Mouse (Mus musculus) CD4-positive, CD25-positive, alpha-beta regulatory T cell, adult 2 months (primary cell): ENCODE results near the gene Zbtb4.

Experiments
- DNase-seq: peaks from one replicate; pipeline ENCODE4 v3.0.0-alpha.2; 2012; ENCODE audit warnings: low read depth, low spot score

Zbtb4 gene

DNA sequence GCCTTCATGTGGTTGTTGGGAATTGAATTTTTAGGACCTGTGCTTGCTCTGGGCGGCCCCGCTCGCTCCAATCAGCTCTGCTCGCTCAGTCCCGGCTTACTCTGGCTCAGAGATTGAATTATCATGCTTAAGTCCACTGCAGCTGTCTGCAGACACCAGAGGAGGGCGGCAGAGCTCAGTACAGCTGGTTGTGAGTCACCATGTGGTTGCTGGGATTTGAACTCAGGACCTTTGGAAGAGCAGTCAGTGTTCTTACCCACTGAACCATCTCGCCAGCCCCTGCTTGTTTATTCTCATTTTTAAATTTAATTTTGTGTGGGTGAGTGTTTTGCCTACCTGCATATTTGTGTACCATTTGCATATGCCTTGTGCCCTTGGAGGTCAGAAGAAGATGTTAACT lies 2.2 kb upstream of the Zbtb4 start:
- peak; percentile 50 for DNase-seq

DNA sequence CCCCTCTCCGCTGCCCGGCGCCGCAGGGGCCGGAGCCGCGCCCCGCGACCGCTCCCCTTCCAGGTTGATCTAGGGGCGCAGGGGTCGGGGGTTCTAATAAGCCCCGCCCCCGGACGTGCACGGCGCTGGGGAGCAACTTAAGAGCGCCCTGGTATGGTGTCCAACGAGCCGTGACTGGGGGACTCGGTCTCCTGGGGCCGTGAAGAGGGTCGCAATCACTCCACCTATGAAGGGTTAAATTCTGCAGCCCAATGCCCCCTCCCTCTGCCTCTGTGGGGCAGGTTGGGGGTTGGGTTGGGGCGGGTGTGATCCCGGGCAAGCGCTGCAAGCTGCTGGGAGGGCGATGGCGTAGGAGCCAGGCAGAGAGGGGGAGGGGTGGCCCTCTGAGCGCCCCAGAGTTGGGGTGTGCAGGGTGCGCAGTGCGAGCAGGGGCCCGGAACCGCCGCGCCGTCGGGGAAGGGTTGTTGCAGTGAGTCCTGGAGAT lies 456 bp downstream of the Zbtb4 start:
- peak; percentile 90 for DNase-seq

DNA sequence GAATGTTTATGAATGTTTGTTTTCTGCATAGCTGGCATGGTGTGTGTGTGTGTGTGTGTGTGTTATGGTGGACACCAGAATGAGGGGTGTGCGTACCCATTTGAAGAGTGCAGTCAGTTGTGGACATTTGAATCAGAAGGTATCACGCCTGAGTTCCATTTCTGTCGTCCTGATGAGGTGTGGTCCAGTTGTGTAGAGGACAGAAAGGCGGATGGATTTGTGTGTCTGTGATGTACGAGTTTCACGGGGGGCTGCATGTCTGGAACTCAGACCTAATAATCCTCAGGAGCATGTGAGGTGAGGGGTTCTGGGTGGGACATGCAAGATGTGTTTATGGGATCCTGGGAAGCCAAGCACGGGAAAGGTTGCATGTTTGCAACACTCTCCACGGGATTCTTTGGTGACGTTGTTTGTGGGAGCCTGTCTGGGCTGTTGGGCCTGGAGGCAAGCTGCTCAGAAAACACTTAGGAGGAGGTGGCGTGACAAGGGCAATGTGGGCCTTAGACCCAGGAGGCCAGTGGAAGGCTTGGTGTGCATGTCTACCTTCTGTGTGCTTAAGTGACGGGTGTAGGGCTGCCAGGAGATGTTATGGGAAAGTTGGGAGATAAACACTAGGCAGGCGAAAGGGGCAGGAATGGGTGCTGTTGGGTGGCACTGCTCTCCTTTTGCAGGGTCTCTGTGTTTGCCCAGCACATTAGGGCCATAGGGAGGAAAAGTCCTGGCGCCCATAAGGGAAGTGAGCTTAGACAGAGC lies 1.3 kb downstream of the Zbtb4 start:
- no peak for DNase-seq

DNA sequence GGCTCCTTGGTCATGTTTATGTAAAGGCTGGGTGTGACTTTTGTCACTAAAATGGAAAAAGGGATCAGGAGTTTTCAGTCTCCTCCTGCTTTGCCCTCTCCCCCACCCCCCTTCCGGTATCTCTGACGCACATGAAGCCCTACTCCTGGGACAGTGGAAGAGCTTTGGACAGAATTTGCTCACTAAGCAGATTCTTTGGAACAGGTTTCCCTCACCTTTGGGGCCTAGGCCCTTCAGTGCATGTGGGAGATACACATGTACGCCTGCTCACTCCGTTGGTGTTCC lies 1.9 kb downstream of the Zbtb4 start:
- DNase-seq = no peak

DNA sequence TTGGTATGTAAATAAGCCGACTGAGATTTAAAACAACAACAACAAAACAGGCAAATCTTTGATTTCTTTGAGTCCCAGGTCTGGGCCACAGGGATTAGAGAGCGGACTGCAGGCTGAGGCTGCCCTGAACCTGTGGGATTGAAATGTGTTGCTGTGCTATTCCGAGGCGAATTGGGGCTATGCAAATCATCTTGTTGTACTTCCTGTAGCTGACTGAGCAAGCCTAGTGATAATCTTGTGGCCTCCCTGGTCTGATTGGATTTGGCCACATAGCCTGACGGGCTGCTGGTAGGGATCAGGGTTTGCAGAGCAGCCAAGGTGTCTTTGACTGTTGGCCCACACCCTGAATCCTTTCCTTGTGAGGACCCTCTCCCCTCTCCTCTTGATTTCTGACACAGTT lies 9.2 kb downstream of the Zbtb4 start:
- no peak for DNase-seq

DNA sequence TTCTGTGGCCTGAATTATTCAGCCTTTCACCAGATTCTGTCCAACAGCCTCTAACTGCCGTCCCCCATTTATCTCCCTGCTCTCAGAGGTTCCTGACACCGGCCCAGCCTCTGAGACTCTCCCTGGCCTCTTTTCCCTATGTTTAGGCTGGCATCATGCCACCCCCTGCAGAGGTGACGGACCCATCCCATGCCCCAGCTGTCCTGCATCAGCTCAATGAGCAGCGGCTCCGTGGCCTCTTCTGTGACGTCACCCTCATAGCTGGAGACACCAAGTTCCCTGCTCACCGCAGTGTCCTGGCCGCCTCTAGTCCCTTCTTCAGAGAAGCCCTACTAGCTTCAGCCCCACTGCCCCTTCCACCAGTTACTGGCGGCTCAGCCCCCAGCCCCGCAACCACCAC lies 10.0 kb downstream of the Zbtb4 start:
- DNase-seq = no peak

DNA sequence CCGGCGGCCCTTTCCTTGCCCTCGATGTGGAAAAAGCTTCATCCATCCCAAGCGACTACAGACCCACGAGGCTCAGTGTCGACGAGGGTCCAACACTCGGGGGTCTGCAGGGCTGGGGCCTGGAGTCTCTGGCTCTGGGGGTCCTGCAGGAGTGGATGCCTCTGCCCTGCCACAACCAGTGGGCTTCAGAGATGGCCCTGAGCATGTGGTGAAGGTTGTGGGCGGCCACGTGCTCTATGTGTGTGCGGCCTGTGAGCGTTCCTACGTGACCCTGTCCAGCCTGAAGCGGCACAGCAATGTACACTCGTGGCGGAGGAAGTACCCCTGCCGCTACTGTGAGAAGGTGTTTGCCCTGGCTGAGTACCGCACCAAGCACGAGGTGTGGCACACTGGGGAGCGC lies 10.8 kb downstream of the Zbtb4 start:
- no peak for DNase-seq

DNA sequence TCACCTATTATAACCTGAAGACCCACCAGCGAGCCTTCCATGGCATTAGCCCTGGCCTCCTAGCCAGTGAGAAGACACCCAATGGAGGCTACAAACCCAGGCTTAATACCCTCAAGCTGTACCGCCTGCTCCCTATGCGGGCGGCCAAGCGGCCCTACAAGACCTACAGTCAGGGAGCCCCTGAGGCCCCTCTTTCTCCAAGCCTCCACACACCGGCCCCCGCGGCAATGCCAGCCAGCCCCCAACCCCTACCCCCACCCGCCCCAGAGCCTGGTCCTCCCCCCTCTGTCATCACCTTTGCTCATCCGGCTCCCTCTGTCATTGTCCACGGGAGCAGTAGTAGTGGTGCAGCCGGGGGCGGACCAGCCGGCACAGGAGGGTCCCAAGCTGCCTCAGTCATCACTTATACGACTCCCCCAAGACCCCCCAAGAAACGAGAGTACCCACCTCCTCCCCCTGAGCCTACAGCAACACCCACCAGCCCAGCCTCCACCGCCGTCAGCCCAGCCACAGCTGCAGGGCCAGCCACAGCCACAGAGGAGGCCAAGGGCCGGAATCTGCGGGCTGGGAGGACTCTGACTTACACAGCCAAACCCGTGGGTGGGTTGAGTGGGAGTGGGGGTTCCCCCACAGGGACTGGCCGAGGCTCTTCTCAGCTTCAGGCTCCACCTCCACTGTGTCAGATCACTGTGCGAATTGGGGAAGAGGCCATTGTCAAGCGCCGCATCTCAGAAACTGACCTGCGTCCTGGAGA lies 12.0 kb downstream of the Zbtb4 start:
- DNase-seq = no peak

DNA sequence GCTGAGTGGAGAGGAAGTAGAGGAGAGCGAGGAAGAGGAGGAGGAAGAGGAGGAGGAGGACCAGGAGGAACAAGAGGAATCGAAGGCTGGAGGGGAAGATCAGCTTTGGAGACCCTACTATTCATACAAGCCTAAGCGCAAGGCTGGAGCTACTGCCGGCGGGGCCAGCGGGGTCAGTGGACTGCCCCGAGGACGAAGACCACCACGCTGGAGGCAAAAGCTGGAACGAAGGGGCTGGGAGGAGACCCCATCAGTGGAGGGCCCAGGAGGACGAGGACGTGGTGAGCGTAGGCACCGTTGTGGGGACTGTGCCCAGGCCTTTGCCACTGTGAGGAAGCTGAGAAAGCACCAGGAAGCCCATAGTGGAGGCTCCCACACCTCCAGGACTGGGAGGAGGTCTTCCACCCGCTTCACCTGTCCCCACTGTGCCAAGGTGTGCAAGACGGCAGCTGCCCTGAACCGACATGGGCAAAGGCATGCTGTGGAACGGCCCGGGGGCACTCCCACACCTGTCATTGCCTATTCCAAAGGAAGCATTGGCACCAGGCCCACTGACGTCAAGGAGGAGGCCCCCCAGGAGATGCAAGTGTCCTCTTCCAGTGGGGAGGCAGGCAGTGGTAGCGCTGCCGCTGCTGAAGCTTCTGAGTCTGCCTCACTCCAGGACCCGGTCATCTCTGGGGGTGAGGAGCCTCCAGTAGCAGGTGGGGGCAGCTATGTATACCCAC lies 12.7 kb downstream of the Zbtb4 start:
- no peak for DNase-seq

DNA sequence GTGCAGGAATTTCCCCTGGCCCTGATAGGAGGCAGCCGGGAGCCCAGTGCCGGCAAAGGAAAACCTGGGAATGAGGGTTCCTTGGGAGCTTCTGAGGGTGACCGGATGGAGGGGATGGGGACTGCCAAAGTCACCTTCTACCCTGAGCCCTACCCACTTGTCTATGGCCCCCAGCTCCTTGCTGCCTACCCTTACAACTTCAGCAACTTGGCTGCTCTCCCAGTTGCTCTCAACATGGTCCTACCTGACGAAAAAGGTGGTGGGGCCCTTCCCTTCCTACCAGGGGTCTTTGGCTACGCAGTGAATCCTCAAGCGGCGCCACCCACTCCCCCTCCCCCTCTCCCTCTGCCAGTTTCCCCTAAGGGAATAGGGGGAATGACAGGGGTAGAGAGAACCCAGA lies 13.3 kb downstream of the Zbtb4 start:
- no peak for DNase-seq

DNA sequence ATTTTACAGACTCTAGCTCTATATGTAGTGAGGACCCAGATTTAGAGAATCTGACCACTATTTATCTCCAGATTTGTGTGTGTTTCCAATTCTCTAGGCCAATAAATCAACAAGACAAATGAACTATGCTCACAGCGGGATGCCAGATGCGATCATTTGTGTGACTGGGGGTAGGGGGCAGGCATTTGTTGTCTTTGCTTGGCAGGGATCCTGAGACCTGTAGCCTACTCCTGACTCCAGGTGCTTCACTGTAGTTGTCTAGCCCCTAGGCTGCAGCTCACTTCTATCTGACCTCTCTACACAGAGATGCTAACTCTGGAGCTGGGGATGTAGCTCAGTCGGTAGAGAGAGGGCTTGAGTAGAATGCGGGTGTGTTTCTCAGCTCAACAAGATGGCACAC lies 16.1 kb downstream of the Zbtb4 start:
- no peak for DNase-seq

DNA sequence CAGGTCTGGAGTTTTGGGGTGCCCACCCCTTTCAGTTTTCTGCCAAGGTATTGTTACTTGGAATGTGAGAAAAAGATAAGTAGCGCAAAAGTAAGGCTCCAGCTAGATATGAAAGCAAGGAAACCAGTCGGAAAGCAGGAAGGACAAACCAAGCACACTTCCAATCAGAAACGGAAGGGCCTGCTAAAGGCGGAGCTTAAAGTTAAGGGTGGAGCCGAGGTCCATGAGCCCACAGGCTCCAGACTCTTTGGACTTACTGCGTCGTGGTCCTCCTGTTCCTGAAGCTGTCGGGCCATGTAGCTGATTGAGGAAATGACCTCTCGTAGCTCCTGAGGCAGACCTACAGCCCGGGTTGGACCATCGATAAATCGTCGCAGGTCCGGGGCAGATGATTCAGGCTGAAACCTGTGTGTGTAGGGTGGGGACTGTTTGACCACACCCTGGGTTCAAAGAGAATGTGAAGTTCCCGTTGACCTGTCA lies 19.1 kb downstream of the Zbtb4 start:
- no peak for DNase-seq

DNA sequence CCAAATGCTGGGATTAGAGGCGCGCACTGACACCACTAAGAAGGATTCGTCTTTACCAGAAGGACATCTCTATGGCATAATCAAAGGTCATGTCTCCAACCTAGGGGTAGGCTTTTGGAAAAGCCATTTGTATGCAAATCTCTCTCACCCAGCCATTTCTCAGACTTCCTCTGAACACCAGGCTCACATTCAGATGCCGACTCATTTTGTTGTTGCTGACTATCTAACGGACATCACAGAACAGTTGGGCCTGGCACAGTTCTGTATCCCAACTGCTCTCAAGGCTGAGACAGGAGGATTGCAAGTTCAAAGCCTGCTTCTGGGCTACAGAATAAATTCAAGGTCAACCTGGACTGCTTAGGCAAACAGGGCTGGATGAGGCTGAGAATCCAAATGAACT lies 21.6 kb downstream of the Zbtb4 start:
- DNase-seq = no peak

DNA sequence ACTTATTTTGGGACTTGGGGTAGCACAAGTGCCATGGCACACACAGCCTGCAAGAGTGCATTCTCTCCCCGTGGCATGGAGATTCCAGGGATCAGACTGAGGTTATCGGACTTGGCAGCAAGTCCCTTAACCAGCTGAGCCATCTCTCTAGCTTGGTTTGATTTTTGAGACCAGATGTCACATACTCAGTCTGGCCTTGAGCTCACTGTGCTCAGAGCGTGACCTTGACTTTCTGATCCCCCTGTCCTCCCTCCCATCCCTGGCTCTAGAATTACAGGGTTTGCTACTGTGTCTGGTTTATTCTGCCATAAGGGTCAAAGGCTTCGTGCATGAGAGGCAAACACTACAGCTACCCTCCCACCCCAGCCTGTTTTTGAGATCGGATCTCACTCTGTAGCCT lies 23.7 kb downstream of the Zbtb4 start:
- DNase-seq = no peak

DNA sequence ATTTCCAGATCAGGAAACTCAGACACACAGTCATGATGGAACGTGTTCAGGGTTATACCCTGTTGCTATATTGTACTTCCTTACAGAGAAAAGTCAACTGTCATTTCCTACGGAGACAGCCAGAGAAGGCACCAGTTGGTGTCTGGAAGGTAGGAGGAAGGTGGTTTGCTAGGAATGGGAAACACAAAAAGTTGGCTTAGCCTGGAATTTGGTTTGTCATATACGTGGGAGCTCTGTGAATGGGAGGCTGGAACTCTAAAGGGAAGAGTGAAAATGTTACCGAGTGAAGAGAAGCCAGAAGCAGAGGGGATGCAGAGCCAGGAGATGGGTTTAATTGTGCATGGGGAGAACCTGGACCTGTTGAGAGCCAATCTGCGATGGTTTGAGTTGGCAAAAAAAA lies 25.7 kb downstream of the Zbtb4 start:
- DNase-seq = no peak

DNA sequence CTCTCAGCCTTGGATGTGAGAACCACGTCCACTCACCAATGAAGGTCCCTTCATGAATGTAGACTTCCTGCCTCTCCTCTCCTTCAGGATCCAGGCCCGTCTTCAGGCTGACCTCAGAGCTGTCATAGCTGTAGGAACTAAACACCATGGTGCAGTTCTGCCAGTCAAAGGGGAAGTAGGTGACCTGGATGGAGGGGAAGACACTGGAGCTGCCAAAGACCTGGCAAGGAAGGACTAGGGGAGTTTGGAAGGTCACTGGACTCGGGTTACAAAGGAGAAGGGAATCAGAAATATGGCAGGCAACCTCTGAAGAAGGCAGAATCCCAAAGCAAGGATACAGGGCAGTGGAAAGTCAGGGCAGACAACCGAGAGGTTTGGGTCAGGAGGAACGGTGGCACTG lies 27.7 kb downstream of the Zbtb4 start:
- no peak for DNase-seq

DNA sequence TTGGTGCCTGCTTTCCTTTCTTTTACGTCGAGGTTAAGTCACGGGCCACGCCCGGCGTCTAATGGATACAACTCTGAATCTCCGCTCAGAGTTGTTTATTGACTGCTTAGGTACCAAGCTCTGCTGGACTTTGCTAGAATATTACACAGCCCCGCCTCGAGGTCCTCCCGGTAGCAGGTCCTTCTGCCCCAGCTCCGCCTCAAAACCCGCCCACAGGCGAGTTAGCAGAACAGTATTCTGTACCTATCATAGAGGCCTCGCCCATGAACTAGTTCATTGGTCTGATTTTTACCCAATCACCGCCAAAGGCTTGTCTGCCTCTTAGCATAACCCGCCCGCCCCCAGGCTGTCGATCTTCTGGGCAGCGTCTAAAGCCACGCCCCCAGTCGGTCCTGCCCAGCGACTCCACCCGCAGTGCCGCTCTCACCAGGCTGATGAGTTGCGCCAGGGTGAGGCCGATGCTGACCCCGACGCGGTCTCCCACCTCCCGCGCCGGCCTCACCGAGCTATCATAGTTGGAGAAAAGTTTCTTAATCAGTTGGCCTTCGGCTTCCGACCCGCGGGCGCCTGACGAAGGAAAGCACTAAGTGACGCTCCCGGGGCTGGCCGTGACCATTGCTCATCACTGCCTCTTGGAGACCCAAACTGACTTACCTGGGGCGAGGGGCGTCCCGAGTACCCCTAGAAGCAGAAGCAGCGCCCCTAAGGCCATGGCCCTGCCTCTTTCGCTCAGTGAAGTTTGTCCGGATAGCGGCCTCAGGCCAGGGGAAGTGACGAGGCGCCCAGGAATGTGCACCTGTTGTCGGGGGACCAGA lies 29.7 kb downstream of the Zbtb4 start, which contains the start of gene Chrnb1:
Chrnb1 (minus strand) TSS at position 776 of the 815 bp plus-strand sequence.
- peak; percentile 95 for DNase-seq

DNA sequence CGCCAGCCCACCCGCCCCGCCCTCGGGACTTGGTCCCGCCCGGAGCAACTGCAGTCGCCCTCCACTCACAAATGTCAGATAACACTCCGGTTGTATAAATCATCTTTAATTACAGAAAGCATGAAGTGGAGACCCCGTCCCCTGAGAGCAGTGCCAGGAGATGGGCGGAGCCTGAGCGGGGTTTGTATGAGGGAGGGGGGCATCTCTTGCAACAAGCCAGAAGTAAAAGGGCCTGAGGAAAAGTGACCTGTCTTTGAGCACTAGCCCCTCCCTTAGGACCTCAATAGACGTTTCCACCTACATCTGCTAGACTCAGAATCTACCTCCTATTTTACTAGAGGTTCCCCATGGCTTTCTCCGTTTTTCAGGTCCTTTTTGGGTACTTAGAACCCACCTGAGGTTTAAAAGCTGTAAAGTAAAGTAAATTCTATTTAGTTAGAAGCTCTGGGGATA lies 30.3 kb downstream of the Zbtb4 start:
- DNase-seq = peak; percentile 42

DNA sequence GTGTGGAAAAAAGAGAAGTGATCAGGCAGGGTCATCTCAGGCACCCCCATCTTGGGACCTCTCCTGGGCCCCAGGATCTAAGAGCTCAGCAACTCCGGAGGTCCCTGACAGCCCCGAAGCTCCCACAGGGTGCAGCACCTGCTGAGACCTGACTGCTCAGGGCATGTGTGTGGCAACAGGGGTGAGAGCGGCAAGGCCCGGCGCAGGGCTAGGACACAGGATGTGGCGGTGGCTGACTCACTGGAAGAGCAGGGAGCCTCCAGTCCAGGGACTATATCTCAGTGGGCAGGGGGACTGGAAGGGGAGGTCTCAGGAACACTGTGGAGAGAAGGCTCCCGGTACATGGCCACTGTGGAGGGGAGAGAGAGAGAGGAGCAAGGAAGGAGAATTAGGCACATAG lies 32.2 kb downstream of the Zbtb4 start:
- DNase-seq = no peak

DNA sequence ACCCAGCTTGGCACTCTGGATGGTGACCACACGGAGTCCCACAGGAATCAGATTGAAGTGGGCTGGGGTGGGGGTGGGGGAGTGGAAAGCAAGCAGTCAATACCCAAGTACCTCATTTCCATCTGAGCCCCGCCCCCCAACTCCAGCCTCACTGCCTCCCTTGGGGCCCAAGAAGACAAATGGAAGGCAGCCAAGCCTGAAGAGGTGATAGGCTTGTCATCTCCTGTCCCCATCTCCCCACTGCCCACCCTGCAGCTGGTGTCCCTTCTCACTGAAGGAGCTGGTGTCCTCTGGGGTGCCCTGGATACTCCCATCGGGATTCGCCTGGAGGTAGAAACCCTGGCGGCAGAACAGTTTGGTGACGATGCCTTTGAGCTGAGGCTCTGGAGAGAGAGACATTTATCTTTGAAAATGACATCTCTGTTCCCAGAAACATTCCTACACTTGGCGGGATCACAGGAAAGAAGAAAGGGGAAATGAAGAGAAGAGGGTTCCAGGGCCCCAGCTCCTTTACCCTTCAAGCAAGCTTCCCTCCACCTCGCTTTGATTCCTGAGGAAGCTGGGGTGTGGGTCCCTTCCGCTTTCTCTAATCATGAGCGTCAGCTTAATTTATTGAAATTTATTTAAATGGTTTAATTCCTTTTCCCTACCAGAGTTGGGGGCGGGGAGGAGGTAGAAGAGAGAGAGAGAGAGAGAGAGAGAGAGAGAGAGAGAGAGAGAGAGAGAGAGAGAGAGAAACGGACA lies 33.9 kb downstream of the Zbtb4 start:
- no peak for DNase-seq

DNA sequence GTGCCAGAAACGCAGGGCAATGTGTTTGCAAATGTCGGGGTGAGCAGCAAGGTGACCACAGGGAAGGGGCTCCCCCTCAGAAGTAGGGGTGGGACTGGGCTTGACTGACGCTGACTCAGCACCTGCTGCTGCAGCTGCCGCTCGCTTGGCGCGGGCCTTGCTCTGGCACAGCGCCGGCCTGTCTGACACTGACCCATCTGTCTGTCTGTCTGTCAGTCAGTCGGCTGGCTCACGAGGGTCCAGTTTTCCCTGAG lies 34.4 kb downstream of the Zbtb4 start:
- DNase-seq = peak; percentile 36
